Mouse (Mus musculus) CD4-positive helper T cell, adult 2 months (primary cell): ENCODE results near the gene Synj2.
A peak's percentile ranks its signal among the peaks of the same experiment; 100 is the strongest.

ENCODE experiments used
- DNase-seq: peaks from one replicate; pipeline ENCODE4 v3.0.0-alpha.2; 2012; ENCODE audit warnings: low read depth, missing footprints, low spot score

The Synj2 gene

GRCm38 (mm10) chr17:5935680-5936079, 5.4 kb upstream of the Synj2 start:
- DNase-seq, result peak; percentile 9

GRCm38 (mm10) chr17:5936276-5936675, 4.8 kb upstream of the Synj2 start:
- DNase-seq, result no peak

- DNase-seq, result no peak
Measured at GRCm38 (mm10) chr17:5937441-5937840, 3.6 kb upstream of the Synj2 start.

GRCm38 (mm10) chr17:5939871-5940270, 1.2 kb upstream of the Synj2 start:
- no peak for DNase-seq

GRCm38 (mm10) chr17:5940792-5941191, 288 bp upstream of the Synj2 start:
- peak; percentile 83 for DNase-seq

GRCm38 (mm10) chr17:5942156-5942555, 1.1 kb downstream of the Synj2 start:
- DNase-seq, result no peak

- DNase-seq, result no peak
Measured at GRCm38 (mm10) chr17:5943053-5943452, 2.0 kb downstream of the Synj2 start.

- DNase-seq, result no peak
Measured at GRCm38 (mm10) chr17:5947039-5947438, 6.0 kb downstream of the Synj2 start.

GRCm38 (mm10) chr17:5952455-5952854, 11.4 kb downstream of the Synj2 start:
- no peak for DNase-seq

GRCm38 (mm10) chr17:5956350-5957000, 15.4 kb downstream of the Synj2 start:
- no peak for DNase-seq

GRCm38 (mm10) chr17:5957097-5957496, 16.0 kb downstream of the Synj2 start:
- no peak for DNase-seq

- no peak for DNase-seq
Measured at GRCm38 (mm10) chr17:5958229-5958628, 17.1 kb downstream of the Synj2 start.

GRCm38 (mm10) chr17:5958636-5959035, 17.6 kb downstream of the Synj2 start:
- no peak for DNase-seq

- DNase-seq, result no peak
Measured at GRCm38 (mm10) chr17:5959096-5959495, 18.0 kb downstream of the Synj2 start.

GRCm38 (mm10) chr17:5959802-5960201, 18.7 kb downstream of the Synj2 start:
- DNase-seq, result no peak

GRCm38 (mm10) chr17:5963766-5964165, 22.7 kb downstream of the Synj2 start:
- DNase-seq, result no peak

- DNase-seq, result no peak
Measured at GRCm38 (mm10) chr17:5965084-5965781, 24.2 kb downstream of the Synj2 start.

- no peak for DNase-seq
Measured at GRCm38 (mm10) chr17:5966706-5967105, 25.6 kb downstream of the Synj2 start.

GRCm38 (mm10) chr17:5968562-5968961, 27.5 kb downstream of the Synj2 start:
- no peak for DNase-seq

GRCm38 (mm10) chr17:5969246-5969645, 28.2 kb downstream of the Synj2 start:
- DNase-seq, result no peak

GRCm38 (mm10) chr17:5970298-5970821, 29.3 kb downstream of the Synj2 start:
- no peak for DNase-seq

- DNase-seq, result peak; percentile 37
Measured at GRCm38 (mm10) chr17:5973536-5973935, 32.5 kb downstream of the Synj2 start.
